Mouse (Mus musculus): ENCODE measurements at regions not wholly inside any gene's neighbourhood (a gene's known extent, or its start where the extent isn't known, plus 50 kb on each side); places are given as distances from the start of the nearest gene placed in this dataset.
A peak's percentile ranks its signal among the peaks of the same experiment; 100 is the strongest.
"Not testable (repeated sequence)": the region's sequence is repeated elsewhere in the genome, so short reads cannot be mapped to it uniquely, and the experiment has no call there.

DNA sequence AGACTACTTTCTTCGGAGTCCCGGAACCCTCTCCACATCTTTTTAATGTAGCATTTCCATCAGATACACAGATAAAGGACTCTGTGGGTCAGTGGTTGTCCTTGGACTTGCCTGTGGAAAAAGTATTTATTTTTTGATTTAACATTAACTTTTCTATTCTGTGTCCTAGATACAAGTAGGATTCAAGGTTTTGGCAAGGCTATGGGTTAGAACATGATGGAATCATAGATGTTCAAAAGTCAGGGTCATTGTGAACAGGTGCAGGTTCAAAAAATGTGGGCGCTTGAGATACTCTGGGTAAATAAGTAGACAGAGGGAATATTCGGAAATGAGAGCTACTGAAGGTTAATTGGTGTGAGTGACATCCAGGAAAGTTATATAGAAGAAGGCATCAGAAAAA is 347.7 kb downstream of the Cypt12 start:
- DNase-seq (ENCODE audit: low spot score in 2 of 2), result no peak

DNA sequence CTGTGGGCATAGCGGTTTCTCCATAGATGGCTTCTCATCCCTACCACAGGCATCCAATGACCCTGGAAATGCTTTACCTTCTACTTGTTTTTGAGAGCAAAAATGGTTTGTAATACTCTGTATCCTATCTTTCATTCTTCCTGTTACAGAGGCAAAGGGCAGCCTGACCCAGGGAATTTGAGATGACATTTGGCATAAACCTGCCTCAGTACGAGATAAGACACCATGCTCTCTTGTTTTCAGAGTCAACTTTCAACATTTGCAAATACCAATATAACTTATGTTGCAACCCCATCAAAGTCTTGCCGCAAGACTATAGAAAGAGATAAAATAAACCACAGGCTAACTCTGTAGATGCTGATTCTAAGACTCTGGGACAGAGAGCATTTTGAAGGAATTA is 350.5 kb downstream of the Cypt12 start:
- DNase-seq (ENCODE audit: low spot score in 2 of 2), result no peak

DNA sequence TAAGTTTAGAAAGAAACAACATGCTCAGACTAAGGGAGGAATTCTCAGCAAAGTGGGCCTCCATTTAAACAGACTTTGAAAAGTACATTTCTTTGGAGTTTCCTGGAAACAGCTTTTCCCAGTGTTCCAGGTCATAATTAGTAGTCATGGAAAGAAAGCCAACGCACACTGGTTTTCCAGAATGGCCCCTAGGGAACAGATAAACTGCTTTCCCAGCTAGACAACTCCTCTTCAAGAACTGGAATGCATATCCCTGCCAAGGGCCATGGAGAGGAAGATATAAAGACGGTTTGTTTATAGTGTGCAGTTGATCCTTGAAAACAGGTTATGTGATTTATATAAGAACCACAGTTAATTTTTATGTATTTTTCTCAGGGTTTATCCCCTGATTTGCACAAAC is 351.3 kb downstream of the Cypt12 start:
- DNase-seq (ENCODE audit: low spot score in 2 of 2), result peak in 1 of 2 experiments; percentile 3

DNA sequence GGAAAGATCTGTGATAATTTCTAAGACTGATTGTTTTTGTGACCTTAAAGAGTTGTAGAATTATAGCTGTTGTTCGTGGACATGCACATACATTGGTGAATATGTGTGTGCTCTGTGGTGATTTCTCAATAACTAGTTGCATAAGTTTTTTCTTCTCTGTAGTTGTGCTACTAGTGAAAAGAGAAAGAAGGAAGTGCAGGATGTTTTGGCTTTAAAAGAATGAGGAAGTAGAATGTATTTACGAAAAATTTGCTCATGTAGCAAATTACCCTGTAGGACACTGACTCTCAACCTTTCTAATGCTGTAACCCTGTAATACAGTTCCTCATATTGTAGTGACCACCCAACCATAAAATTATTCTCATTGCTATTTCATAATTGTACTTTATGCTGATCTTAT is 371.2 kb downstream of the Cypt12 start:
- no peak for DNase-seq (ENCODE audit: low spot score in 2 of 2)

DNA sequence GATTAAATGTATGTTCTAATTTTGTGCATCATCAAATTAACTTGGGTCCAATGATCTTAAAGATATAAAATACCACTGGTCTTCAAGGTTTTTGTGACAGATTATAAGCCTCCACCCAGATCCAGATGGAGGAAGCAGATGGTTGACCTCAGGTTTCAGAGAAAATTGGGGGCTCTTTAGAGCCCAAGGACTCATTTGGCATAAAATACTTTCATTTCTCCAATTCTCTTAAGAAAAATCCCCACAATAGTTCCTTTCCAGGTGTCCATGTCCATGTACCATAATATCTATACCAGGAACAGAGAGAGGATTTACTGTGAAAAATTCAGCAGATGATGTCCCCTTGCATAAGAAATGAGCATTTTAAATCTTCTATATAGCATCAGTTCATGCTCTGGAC is 385.0 kb downstream of the Cypt12 start:
- DNase-seq (ENCODE audit: low spot score in 2 of 2), result no peak

DNA sequence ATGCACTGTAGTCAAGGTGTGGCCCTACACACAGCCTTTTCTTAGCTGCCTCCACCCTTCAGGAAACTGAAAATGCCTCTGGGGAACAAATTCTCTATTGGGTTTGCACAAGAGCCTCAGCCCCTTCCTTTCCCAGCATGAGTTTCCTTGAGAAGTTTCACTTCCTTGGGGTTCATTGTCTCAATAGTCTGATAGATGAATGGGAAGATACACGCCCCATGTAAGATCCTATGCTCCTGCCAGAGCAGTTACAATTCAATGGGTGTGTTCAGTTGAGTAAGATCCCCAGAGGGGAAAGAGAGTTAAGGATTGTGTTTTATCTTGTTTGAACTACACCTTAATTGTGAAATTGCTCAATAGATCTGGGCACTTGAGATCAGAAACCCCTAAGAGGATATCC is 391.0 kb downstream of the Cypt12 start:
- DNase-seq (ENCODE audit: low spot score in 2 of 2), result no peak

DNA sequence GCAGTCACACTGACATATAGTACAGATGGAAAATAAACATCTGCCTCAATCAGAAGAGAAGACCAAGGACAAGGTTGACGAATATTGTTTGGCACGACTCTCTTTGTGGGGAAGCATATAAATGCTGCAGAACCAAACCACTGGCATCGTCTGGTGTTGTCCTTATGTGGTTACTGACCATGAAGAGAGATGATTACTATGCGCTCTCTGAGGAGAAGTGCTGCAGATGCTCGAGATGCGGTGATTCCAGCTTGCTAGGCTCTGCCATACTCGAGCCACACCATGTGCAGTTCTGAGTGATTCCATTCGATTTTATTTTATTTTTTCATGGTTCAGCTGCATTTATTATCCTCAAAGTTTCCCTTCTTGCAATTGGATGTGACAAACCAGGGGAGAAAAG is 393.5 kb downstream of the Cypt12 start:
- DNase-seq (ENCODE audit: low spot score in 2 of 2), result no peak

DNA sequence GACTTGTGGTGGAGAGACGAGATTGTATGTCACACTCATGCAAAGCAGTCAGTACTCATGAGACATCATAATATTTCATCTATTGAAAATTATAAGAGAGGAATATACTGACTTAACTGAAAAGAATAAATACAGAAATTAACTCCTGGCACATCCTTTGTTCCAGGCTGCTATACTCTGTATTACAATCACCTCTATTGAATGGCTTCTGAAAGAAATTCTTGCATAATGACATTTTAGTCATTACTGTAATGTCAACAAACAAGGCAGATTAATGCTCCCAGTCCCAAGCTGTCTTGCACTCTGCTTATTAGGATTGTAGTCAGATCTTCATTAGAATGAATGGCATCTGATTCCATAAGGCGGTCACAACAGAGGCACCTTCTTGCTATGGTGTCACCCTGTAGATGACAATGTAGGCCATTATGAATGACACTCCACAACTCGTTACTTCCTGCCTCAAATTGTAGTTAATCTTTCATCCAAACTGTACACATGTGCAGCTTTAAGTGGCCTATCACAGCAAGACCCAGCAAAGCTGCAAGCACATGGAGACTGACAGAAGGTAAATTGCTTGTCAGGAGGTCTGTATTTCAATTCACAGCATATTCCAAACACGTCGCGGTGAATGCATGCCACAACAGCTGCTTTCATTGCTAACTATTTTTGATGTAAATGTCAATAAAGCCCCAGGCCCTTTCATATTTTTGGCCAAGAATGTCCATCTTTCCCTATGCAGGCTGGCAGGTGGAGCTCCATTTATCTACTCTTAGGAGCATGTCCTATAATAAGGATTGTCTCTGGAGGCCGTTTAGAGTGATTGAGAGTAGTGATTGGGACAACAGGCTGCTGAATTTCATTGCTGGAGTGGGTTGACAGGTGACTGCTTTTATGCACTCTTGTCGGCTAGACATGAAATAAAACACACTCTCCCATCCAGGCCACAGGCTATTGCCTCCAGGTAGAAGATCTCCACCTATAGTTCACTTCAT is 430.1 kb downstream of the Cypt12 start:
- DNase-seq (ENCODE audit: low spot score in 2 of 2), result no peak

DNA sequence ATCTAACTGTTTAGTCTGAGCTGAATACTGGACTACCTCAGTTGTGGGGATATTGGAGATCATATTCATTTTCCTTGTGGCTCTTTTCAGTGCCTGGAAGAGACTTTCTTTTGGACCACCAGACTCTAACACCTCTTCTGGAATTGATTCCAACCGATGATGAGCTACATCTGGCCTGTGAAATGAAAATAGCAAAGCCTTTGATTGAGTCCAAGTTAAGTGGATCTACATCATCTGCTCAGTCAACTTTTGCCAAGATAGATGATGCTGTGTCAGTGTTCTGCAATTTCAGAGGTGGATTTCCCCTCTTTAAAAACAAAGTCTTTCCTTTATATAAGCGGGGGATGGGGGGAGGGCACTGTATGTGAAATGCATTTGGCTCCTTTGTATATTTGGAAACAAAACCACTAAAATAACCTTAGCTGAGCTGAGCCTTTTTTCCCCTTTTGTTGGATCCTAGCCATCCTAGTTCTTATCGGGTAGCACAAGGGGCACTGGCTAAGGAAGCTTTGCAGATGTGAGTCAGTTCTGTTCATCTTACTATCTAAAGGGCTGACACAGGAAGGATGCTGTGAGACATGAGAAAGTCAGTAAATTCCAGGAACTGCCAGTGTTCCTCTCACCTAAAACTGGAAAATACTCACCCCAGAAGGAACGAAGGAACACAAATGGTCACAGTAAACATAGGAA is 473.8 kb downstream of the Cypt12 start:
- DNase-seq (ENCODE audit: low spot score in 2 of 2), result peak in 1 of 2 experiments; percentile 24

DNA sequence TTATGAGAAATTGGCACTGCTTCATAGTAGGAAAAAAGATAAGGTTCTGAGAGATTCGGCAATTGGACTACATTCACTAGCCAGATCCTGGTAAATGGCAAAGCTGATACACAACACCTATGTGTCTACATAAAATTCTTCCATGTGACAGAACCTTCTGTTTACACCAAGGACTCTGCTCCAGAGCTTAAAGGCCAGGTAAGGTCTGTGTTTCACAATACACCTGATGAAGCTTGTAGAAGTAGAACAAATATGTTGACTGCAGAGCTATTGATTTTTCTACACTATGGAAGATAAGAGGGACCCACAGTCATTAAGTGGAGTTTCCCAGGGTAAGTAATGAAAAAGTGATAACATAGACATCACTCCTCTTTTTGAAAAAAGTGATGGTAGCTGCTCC is 480.7 kb downstream of the Cypt12 start:
- no peak for DNase-seq (ENCODE audit: low spot score in 2 of 2)

DNA sequence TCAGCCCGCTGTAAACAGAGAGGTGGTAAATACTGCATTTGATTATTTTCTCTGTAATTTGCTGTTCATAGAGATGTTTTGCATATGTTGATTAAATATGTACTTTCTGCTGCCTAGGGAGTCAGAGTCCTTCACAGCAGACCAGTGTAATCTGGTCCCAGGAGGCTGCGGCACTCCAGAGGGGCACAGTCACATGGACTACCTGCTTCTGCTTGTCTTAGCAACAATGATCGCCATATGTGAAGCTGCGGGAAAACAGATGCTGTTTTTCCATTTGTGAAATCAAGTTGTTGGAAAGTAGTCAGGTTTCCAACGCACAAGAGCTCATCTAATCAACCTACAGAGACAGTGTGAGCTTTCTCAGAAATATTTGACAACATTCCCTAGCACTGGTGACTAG is 490.6 kb downstream of the Cypt12 start:
- DNase-seq (ENCODE audit: low spot score in 2 of 2), result peak; percentile 25 to 60

DNA sequence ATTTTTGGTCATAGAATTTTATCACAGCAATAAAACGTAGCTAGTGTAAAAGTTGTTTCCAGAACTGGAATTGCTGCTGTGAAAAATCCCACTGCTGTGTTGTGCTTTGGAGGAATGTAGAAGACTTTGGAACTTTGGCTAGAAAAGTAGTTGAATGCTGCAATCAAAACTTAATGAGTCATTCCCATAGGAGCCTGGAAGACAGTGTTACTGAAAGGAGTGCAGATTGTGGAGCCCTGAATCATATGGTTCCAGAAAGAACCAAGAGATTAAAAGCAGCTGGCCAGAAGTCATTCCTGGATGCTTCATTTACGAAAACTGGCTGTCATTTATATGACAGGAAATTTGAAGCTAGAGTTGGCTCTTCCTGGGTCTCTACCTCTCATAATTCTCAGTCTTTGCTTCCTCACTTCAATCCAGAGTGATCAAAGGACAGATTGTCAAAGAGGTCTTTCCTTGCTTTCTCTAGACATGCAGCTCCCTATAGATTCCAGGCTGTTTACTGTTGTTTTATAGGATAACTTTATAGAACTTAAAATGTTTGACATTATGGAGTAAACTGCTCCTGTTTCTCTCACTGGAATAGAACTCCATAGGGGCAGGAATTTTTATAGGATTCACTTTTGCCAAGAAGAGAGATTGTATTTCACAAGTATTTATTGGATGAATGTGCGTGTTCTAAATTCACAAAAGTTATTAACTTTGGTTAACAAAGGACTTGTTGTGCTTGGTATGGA is 504.2 kb downstream of the Cypt12 start:
- no peak for DNase-seq (ENCODE audit: low spot score in 2 of 2)

DNA sequence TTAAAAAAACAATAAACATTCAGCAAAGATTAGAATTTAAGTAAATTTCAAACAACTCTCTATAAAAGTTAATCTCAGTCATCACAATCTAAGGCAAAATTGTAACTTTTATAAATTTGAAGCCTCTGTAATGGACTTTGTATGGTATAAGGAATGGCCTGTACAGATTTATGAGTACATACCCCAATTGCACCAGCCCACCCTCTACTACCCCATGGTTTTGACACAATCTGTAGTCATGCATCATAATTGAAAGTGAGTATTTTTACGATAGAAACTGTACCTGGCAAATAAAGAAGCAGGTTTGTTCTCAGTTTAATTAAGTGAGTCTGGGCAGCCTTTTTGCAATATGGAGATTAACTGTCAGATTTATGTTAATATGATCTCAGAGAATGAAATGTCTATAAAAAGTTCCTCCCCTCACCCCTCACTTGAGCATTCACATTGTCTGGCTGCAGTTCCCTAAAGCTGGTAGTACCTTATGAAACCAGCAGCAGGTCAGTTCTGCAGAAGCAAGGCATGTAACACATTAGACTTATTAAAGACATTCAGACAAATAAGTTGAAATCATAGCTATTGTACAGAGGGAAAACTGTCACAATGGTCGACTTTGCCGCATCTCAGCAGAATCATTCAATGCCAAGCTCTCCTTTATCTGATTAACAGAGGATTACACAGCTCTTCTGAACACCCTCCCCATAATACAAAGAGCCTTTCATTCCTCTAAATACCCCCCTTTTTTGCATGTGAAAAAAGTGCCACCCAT is 505.2 kb downstream of the Cypt12 start:
- no peak for DNase-seq (ENCODE audit: low spot score in 2 of 2)

DNA sequence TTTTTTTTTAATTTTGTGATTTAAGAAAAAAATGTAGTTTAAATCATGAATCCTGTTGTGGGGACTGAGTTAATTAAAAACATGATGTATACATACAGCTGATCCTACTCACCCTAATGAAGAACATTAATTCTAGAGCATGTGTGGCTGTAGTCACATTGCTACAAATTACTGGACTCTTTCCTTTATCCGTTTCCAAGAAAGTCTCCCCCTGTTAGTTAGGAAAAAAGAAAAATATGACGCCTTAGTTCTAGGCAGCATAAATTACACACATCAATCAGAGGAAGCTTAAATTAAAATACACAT is 505.7 kb downstream of the Cypt12 start:
- DNase-seq (ENCODE audit: low spot score in 2 of 2), result no peak

DNA sequence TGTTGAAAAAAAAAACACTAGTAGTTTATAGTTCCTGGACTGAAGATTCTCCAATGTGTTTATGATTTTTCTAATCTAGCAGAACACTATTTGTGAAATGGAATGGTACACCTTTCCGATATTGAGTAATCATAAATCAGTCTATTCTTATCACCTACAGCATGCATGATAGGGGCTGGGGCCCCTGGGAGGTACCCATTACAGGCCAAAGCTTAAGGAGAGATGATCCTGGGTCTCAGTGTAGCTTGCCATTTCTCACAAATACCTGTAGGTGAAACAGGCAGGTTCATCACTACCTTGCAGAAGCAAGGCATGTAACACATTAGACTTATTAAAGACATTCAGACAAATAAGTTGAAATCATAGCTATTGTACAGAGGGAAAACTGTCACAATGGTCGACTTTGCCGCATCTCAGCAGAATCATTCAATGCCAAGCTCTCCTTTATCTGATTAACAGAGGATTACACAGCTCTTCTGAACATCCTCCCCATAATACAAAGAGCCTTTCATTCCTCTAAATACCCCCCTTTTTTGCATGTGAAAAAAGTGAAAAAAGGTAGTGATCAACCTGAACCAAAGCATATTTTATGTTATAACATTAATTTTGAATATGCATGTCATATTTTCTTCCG is 506.5 kb downstream of the Cypt12 start:
- DNase-seq (ENCODE audit: low spot score in 2 of 2), result not testable (repeated sequence)

DNA sequence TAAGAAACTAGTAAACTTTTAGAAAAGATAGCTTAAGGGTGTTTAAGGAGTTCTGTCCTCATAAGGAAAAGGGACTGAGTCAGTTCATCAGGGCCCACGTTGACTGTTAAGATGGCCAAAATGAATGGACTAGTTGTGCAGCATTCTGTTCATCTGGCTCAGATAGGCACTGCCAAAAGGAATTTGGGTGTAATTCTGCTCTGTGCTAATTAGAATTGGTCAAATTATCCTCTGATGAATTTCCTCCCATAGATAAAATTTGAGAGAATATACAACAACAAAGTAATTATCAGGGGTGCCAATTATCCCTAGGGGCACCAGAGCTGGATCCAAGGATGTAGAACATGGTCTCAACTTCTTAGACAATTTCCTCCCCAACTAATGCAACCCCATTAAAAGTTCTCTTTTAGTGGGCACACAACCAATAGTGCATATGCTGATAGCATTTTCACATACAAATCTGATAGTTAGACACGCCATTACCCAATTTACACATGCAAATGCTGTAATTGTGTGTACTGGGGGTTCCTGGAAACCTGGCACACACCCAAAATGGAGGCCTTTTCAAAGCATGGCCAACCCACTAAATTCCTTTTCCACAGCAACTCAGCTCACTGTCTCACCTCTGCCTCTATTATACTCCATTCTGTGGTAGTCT is 508.0 kb downstream of the Cypt12 start:
- DNase-seq (ENCODE audit: low spot score in 2 of 2), result peak; percentile 5 to 9

DNA sequence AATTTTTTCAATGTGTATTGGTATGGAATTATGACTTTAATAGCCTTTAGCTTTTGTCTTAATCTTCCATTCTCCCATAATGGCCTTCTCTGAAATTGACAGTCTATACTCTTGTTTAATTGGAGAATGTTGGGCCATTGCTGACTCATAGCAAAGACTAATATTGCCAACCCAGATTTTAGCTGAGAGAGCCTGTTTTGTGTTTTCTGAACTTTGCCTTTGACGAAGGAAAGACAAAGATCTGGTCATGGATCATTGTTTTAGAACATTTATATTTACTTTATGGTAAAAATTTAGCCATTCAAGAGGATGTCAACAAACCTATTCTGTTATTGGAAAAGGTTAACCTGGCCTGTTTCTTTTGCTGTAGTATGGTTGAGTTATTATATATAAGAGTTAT is 512.1 kb downstream of the Cypt12 start:
- DNase-seq (ENCODE audit: low spot score in 2 of 2), result no peak

DNA sequence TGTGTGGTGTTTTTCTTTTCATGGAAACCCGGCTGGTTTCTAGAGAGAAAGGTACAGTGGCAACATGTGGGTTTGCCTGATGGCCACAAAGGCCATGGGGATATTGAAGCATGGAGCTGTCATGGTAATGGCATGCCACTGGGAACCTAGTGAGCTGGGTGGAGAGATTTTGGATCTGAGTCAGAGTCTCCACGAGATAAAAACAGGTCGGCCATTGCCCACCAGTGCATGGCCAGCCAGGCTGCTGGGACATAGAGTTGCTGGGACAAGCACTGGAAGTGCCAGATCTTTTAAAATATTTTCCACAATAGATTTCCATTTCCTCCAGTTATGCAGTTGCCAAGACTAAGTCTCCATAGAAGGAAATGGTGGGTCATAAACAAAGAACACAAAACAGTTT is 523.6 kb downstream of the Cypt12 start:
- DNase-seq (ENCODE audit: low spot score in 2 of 2), result no peak

DNA sequence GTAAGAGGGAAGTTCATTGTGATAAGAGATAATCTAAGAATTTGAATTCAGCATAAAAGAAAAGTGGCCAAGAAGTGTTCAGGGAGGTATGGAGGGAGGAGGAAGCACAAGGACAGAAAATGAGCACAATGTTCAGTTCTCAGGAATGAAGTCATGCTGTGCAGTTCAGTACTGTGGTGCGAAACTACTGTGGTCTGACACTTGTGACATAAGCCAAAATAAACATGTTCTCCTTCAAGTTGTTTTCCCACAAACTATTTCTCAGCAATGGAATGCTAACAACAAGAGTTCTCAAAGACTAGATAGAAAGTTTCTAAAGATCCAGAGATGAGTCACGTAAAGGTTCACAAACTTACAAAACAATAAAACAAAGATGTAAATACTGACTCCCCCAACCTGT is 531.3 kb downstream of the Cypt12 start:
- DNase-seq (ENCODE audit: low spot score in 2 of 2), result no peak

DNA sequence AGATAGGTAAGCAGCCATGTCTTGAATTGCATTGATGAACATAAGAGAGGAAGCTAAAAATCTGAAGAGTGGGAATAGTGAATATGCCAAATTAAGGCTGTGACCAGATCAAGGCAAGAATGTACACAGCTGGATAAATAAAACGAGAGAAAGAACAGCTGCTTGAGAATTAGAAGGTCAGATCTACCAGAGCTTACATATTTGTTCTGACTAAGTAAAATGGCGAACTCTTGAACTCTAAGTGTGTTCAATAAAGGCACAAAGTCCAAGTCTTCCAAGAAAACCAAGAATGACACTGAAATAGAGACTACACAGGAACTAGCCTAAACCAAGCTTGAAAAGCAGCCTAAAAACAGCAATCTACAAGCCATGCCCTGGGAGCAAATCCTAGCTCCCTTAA is 533.8 kb downstream of the Cypt12 start:
- no peak for DNase-seq (ENCODE audit: low spot score in 2 of 2)
